ENCODE assay signal across 17 mouse cellular contexts in the genomic region with DNA sequence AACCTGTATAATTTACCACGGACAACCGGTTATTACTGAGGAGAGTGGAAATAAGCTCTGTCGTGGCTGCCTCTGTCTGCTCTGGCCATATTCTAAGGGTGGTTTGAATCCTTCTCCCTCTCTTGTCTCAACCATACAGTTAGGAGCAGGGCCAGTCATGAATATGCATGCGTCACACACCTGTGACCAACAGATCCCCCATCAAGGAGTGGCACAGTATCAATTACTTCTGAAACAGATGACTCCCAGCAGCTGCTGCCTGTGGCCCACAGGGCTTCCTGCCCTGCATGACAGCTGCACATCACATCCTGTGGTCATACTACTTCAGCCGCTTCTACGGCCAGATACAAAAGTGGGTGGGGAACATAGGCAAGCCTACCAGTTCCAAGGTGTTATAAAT. TPM values are rescaled to one million over a fixed set of nuclear protein-coding genes. Genes with fewer than 3 reads are reported as not detected.
DNase-seq lines count a peak whose midpoint lies in the region; ATAC-seq and TF ChIP-seq lines count a peak whose summit lies in the region.
"Had no signal": no experiment of that assay in that cellular context is flagged by ENCODE, and none has a peak within 500 bp of the region (broad histone marks: within the 10 kb centered on the region; RNA-seq: fewer than 3 reads in every experiment).

No protein-coding gene starts in this region.

- no peak for TF ChIP-seq EP300 in liver, postnatal 0 days (IDR thresholded peaks at IDR 0.05; ENCODE audit: low read depth)
- no peak for TF ChIP-seq EP300 in lung, postnatal 0 days (IDR thresholded peaks at IDR 0.05)

- no peak for TF ChIP-seq POLR2A in myocyte (IDR thresholded peaks at IDR 0.05; ENCODE audit: insufficient read length, low read depth)

- no peaks in the 10 kb centered on the region for H3K79me2 ChIP-seq in myocyte (ENCODE audit: control insufficient read depth, insufficient read depth)

- no peaks in the 10 kb centered on the region for H3K27me3 ChIP-seq in forebrain, embryonic 11.5 days (ENCODE audit: control insufficient read depth, insufficient read depth, low read length)
- H3K27me3 ChIP-seq in forebrain, embryonic 16.5 days (replicated peaks; ENCODE audit: control insufficient read depth, insufficient read depth, low read length), result no peaks in the 10 kb centered on the region
- H3K27me3 ChIP-seq in neural tube, embryonic 12.5 days (replicated peaks), result no peaks in the 10 kb centered on the region
- H3K27me3 ChIP-seq in neural tube, embryonic 15.5 days (replicated peaks), result no peaks in the 10 kb centered on the region
- no peaks in the 10 kb centered on the region for H3K27me3 ChIP-seq in hindbrain, embryonic 13.5 days
- H3K27me3 ChIP-seq in myocyte (ENCODE audit: control insufficient read depth, insufficient read depth, insufficient read length), result no peaks in the 10 kb centered on the region
- no peaks in the 10 kb centered on the region for H3K27me3 ChIP-seq in liver, postnatal 0 days (ENCODE audit: insufficient read depth, low read length)
- H3K27me3 ChIP-seq in lung, postnatal 0 days (replicated peaks; ENCODE audit: insufficient read depth, low read length), result no peaks in the 10 kb centered on the region
- H3K27me3 ChIP-seq: liver, embryonic 12.5 days had no signal

- H3K36me3 ChIP-seq in forebrain, embryonic 11.5 days (ENCODE audit: control insufficient read depth, insufficient read depth, low read length), result no peaks in the 10 kb centered on the region
- no peaks in the 10 kb centered on the region; the same call in 1 of the 2 replicates for H3K36me3 ChIP-seq in forebrain, embryonic 16.5 days (ENCODE audit: control insufficient read depth, insufficient read depth)
- H3K36me3 ChIP-seq in neural tube, embryonic 12.5 days, result no peaks in the 10 kb centered on the region
- H3K36me3 ChIP-seq in neural tube, embryonic 15.5 days, result no peaks in the 10 kb centered on the region
- no peaks in the 10 kb centered on the region for H3K36me3 ChIP-seq in hindbrain, embryonic 13.5 days
- H3K36me3 ChIP-seq in myocyte (ENCODE audit: control insufficient read depth, insufficient read depth), result no peaks in the 10 kb centered on the region
- no peaks in the 10 kb centered on the region for H3K36me3 ChIP-seq in liver, postnatal 0 days (replicated peaks; ENCODE audit: insufficient read depth, low read length)
- no peaks in the 10 kb centered on the region for H3K36me3 ChIP-seq in lung, postnatal 0 days (ENCODE audit: insufficient read depth, low read length)
- H3K36me3 ChIP-seq: heart, embryonic 10.5 days; liver, embryonic 12.5 days had no signal

- H3K4me1 ChIP-seq in forebrain, embryonic 11.5 days (replicated peaks; ENCODE audit: control insufficient read depth, insufficient read depth, low read length), result peaks cover 12% of the 10 kb centered on the region
- H3K4me1 ChIP-seq in forebrain, embryonic 16.5 days (replicated peaks; ENCODE audit: control insufficient read depth, insufficient read depth, low read length), result peaks cover 16% of the 10 kb centered on the region
- peaks cover 15% of the 10 kb centered on the region; the same call in 1 of the 2 replicates for H3K4me1 ChIP-seq in neural tube, embryonic 12.5 days
- H3K4me1 ChIP-seq in neural tube, embryonic 15.5 days, result peaks cover 16% of the 10 kb centered on the region; the same call in 1 of the 2 replicates
- H3K4me1 ChIP-seq in hindbrain, embryonic 13.5 days (replicated peaks), result peaks cover 36% of the 10 kb centered on the region
- H3K4me1 ChIP-seq in liver, postnatal 0 days (ENCODE audit: insufficient read depth), result no peaks in the 10 kb centered on the region
- no peaks in the 10 kb centered on the region for H3K4me1 ChIP-seq in lung, postnatal 0 days (ENCODE audit: insufficient read depth, low read depth, low read length)
- H3K4me1 ChIP-seq: heart, embryonic 10.5 days; liver, embryonic 12.5 days had no signal

- no peak overlapping the region for H3K27ac ChIP-seq in forebrain, embryonic 11.5 days (ENCODE audit: low read depth, low read length)
- H3K27ac ChIP-seq in forebrain, embryonic 16.5 days (ENCODE audit: low read length), result no peak overlapping the region
- H3K27ac ChIP-seq in neural tube, embryonic 12.5 days, result no peak overlapping the region
- no peak overlapping the region for H3K27ac ChIP-seq in neural tube, embryonic 15.5 days (replicated peaks)
- no peak overlapping the region for H3K27ac ChIP-seq in hindbrain, embryonic 13.5 days
- no peak overlapping the region for H3K27ac ChIP-seq in liver, postnatal 0 days (ENCODE audit: low read depth)
- H3K27ac ChIP-seq in lung, postnatal 0 days (ENCODE audit: low read length), result no peak overlapping the region
- H3K27ac ChIP-seq: gastrocnemius, adult 2 months; heart, embryonic 10.5 days; liver, embryonic 12.5 days had no signal

- no peak overlapping the region for H3ac ChIP-seq in myocyte (ENCODE audit: control insufficient read depth, insufficient read length)

- WGBS in forebrain, embryonic 11.5 days, result 78% methylated on average over 6 of the region's 6 CpGs
- 67% methylated on average over 6 of the region's 6 CpGs for WGBS in forebrain, embryonic 16.5 days
- 62% methylated on average over 6 of the region's 6 CpGs for WGBS in neural tube, embryonic 12.5 days
- 48% methylated on average over 6 of the region's 6 CpGs for WGBS in neural tube, embryonic 15.5 days
- 59% methylated on average over 6 of the region's 6 CpGs for WGBS in hindbrain, embryonic 13.5 days
- whole genome bisulfite sequencing in liver, postnatal 0 days (ENCODE audit: insufficient replicate concordance), result 60% methylated on average over 6 of the region's 6 CpGs
- 74% methylated on average over 6 of the region's 6 CpGs for WGBS in lung, postnatal 0 days

- no peaks in the 10 kb centered on the region for H3K9me3 ChIP-seq in forebrain, embryonic 11.5 days (ENCODE audit: control insufficient read depth, low read length)
- no peaks in the 10 kb centered on the region for H3K9me3 ChIP-seq in forebrain, embryonic 16.5 days (ENCODE audit: control insufficient read depth, low read length)
- no peaks in the 10 kb centered on the region for H3K9me3 ChIP-seq in neural tube, embryonic 12.5 days
- H3K9me3 ChIP-seq in neural tube, embryonic 15.5 days (replicated peaks), result no peaks in the 10 kb centered on the region
- H3K9me3 ChIP-seq in hindbrain, embryonic 13.5 days, result no peaks in the 10 kb centered on the region
- H3K9me3 ChIP-seq in liver, postnatal 0 days (ENCODE audit: low read length), result no peaks in the 10 kb centered on the region
- H3K9me3 ChIP-seq in lung, postnatal 0 days (ENCODE audit: low read length), result no peaks in the 10 kb centered on the region
- H3K9me3 ChIP-seq: heart, embryonic 10.5 days; liver, embryonic 12.5 days had no signal

- no peak for TF ChIP-seq CTCF in liver, postnatal 0 days (IDR thresholded peaks at IDR 0.05; ENCODE audit: low read depth)
- TF ChIP-seq CTCF in lung, postnatal 0 days (IDR thresholded peaks at IDR 0.05), result no peak

- H3K4me2 ChIP-seq in forebrain, embryonic 11.5 days (ENCODE audit: low read depth, low read length, severe bottlenecking), result no peak overlapping the region
- no peak overlapping the region for H3K4me2 ChIP-seq in forebrain, embryonic 16.5 days (ENCODE audit: low read length)
- no peak overlapping the region for H3K4me2 ChIP-seq in neural tube, embryonic 12.5 days (replicated peaks)
- H3K4me2 ChIP-seq in neural tube, embryonic 15.5 days, result no peak overlapping the region
- no peak overlapping the region for H3K4me2 ChIP-seq in hindbrain, embryonic 13.5 days
- peak overlapping the region; percentile 36 for H3K4me2 ChIP-seq in myocyte (ENCODE audit: low read depth)
- H3K4me2 ChIP-seq in liver, postnatal 0 days (ENCODE audit: low read depth, low read length), result no peak overlapping the region
- no peak overlapping the region for H3K4me2 ChIP-seq in lung, postnatal 0 days (replicated peaks; ENCODE audit: low read depth, low read length)
- H3K4me2 ChIP-seq: liver, embryonic 12.5 days had no signal

- peak; percentile 14; the same call in 1 of the 2 replicates for ATAC-seq in forebrain, embryonic 11.5 days (replicated peaks; ENCODE audit: low FRiP score)
- no peak for ATAC-seq in forebrain, embryonic 16.5 days
- peak; percentile 58 for ATAC-seq in neural tube, embryonic 12.5 days (ENCODE audit: low FRiP score, low read depth)
- ATAC-seq in neural tube, embryonic 15.5 days (ENCODE audit: low FRiP score), result no peak; the same call in 1 of the 2 replicates
- peak; percentile 46; the same call in 1 of the 2 replicates for ATAC-seq in hindbrain, embryonic 13.5 days (ENCODE audit: low FRiP score)
- ATAC-seq in liver, postnatal 0 days, result no peak
- no peak for ATAC-seq in lung, postnatal 0 days
- ATAC-seq: liver, embryonic 12.5 days had no signal

- no peak overlapping the region for H3K9ac ChIP-seq in forebrain, embryonic 11.5 days (ENCODE audit: low read length)
- H3K9ac ChIP-seq in forebrain, embryonic 16.5 days (replicated peaks; ENCODE audit: low read depth, low read length), result no peak overlapping the region
- no peak overlapping the region for H3K9ac ChIP-seq in neural tube, embryonic 12.5 days
- H3K9ac ChIP-seq in neural tube, embryonic 15.5 days (replicated peaks), result no peak overlapping the region
- H3K9ac ChIP-seq in hindbrain, embryonic 13.5 days, result no peak overlapping the region
- no peak overlapping the region for H3K9ac ChIP-seq in liver, postnatal 0 days (replicated peaks)
- no peak overlapping the region for H3K9ac ChIP-seq in lung, postnatal 0 days (replicated peaks; ENCODE audit: low read depth)
- H3K9ac ChIP-seq: liver, embryonic 12.5 days had no signal

- H3K4me3 ChIP-seq in forebrain, embryonic 11.5 days (ENCODE audit: low read depth, low read length), result no peak overlapping the region
- no peak overlapping the region for H3K4me3 ChIP-seq in forebrain, embryonic 16.5 days (replicated peaks; ENCODE audit: low read length)
- H3K4me3 ChIP-seq in neural tube, embryonic 12.5 days, result no peak overlapping the region
- H3K4me3 ChIP-seq in neural tube, embryonic 15.5 days (replicated peaks), result no peak overlapping the region
- H3K4me3 ChIP-seq in hindbrain, embryonic 13.5 days, result no peak overlapping the region
- H3K4me3 ChIP-seq in myocyte, result no peak overlapping the region
- H3K4me3 ChIP-seq in liver, postnatal 0 days (ENCODE audit: low read depth, low read length), result no peak overlapping the region
- H3K4me3 ChIP-seq in lung, postnatal 0 days (ENCODE audit: low read depth, low read length), result no peak overlapping the region
- H3K4me3 ChIP-seq: erythroblast, embryonic 14.5 days; gastrocnemius, adult 2 months; heart, embryonic 10.5 days; liver, embryonic 12.5 days had no signal

- DNase-seq in forebrain, embryonic 11.5 days (ENCODE audit: low spot score), result no peak
- no peak for DNase-seq in liver, postnatal 0 days
- DNase-seq in lung, postnatal 0 days (ENCODE audit: low spot score), result no peak
- DNase-seq: adrenal gland, postnatal 25 days; cerebellum, postnatal 36 days; gastrocnemius, adult 2 months; heart, postnatal 4 days; kidney, adult 18-20 months; lung, postnatal 10 days had no signal

RNA-seq across cellular contexts. Expression of a gene that starts 15.4 kb away (rescaled TPM):
- 44.0 and 50.1 TPM in 2 replicates for polyA plus RNA-seq in forebrain, embryonic 11.5 days (2014; fragmentation: Nextera tagmentation; extraction: Ambion mirVana)
- polyA plus RNA-seq in forebrain, embryonic 16.5 days (2015; fragmentation: Nextera tagmentation; extraction: Ambion mirVana), result 129 and 139 TPM in 2 replicates
- 110 and 117 TPM in 2 replicates for polyA plus RNA-seq in neural tube, embryonic 12.5 days (2016; fragmentation: Nextera tagmentation; extraction: Ambion mirVana)
- 91.5 and 102 TPM in 2 replicates for polyA plus RNA-seq in neural tube, embryonic 15.5 days (2015; fragmentation: Nextera tagmentation; extraction: Ambion mirVana)
- 132 and 133 TPM in 2 replicates for polyA plus RNA-seq in hindbrain, embryonic 13.5 days (2015; fragmentation: Nextera tagmentation; extraction: Ambion mirVana)
- polyA plus RNA-seq in myocyte (2012; fragmentation: generic; extraction: Trizol), result 0.71 TPM
- polyA plus RNA-seq in liver, postnatal 0 days (2015; fragmentation: Nextera tagmentation; extraction: Ambion mirVana), result 0.17 TPM in 1 of 2 replicates, not detected in the other
- polyA plus RNA-seq in lung, postnatal 0 days (2015; fragmentation: Nextera tagmentation; extraction: Ambion mirVana), result 10.3 and 12.8 TPM in 2 replicates
- polyA plus RNA-seq: erythroblast, embryonic 14.5 days had no signal

Comparison
In these comparisons a context has a peak if more than half of its experiments do, and no peak if none do; other contexts are left out.
1. ATAC-seq: peak in forebrain, embryonic 11.5 days (single experiment), neural tube, embryonic 12.5 days (single experiment) and hindbrain, embryonic 13.5 days (single experiment); none in forebrain, embryonic 16.5 days (single experiment), neural tube, embryonic 15.5 days (single experiment), liver, postnatal 0 days (single experiment) and lung, postnatal 0 days (single experiment).